Mouse (Mus musculus): ENCODE measurements around the gene Ndrg2. TPM values are rescaled to one million over a fixed set of nuclear protein-coding genes. Genes with fewer than 3 reads are reported as not detected.
A peak's percentile ranks its signal among the peaks of the same experiment; 100 is the strongest.

Gene Ndrg2
- polyA plus RNA-seq, 1 experiment = 115 TPM

DNA sequence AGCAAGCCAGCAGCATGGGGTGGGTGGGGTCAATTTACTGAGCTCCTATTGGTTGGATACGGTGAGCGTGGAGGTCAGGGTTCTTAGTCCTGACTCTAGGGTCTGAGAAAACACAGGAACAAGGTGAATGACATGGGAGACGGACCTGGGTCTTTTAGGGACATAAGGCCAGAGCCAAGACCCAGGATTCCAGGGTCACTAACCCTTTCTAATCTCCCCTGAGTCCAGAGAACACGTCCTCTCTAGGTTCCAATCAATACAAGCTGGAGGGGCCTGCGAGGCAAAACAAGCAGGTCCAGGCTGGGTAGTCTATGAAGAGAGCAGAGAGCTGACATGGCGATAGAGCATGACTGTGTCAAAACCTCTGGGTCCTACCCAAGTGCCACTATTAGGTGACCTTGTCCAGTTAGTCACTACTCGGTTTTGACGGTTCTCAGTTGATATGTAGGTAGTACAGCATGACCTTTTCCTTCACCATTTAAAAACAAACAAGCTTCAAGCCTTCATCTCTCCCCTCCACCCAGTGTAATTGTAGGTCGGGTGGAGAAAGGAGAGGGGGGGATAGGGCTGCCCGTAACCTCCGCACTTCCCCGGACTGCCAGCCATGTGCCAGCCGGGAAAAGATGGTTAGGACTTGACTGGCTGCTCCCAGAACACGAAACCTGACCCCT, 1.4 kb downstream of the Ndrg2 start:
- peak; percentile 28 for DNase-seq (ENCODE audit: low read depth)

DNA sequence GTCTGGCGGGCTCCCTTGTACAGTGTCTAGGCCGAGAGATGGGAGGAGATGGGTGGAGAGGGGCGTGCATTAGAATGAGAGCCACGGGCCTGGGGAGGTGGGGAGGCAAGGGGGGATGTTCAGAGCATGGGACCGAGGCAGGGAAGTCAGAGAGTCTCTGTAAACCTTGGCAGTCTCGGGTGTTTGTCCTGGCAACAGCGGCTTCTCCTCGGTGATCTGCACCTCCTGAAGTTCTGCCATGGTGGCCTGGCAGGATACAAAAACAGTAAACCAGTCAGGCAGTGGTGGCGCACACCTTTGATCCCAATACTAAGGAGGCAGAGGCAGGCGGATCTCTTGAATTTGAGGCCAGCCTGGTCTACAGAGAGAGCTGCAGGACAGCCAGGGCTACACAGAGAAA, 2.7 kb downstream of the Ndrg2 start:
- no peak for TF ChIP-seq CTCF (IDR thresholded peaks at IDR 0.05; ENCODE audit: borderline replicate concordance, extremely low read depth, insufficient read depth, insufficient read length)

More for the DNA sequence above, 1.4 kb downstream of the Ndrg2 start:
- TF ChIP-seq POLR2A (IDR thresholded peaks at IDR 0.05; ENCODE audit: borderline replicate concordance, extremely low read depth, insufficient read depth, insufficient read length, poor library complexity, severe bottlenecking) = no peak
- no peak for TF ChIP-seq CTCF (IDR thresholded peaks at IDR 0.05; ENCODE audit: borderline replicate concordance, extremely low read depth, insufficient read depth, insufficient read length)

GRCm38 (mm10) chr14:51906102-51906501, 7.9 kb downstream of the Ndrg2 start:
- TF ChIP-seq POLR2A (IDR thresholded peaks at IDR 0.05; ENCODE audit: borderline replicate concordance, extremely low read depth, insufficient read depth, insufficient read length, poor library complexity, severe bottlenecking) = no peak
- DNase-seq (ENCODE audit: low read depth) = no peak

More for the DNA sequence above, 2.7 kb downstream of the Ndrg2 start:
- DNase-seq (ENCODE audit: low read depth) = no peak

DNA sequence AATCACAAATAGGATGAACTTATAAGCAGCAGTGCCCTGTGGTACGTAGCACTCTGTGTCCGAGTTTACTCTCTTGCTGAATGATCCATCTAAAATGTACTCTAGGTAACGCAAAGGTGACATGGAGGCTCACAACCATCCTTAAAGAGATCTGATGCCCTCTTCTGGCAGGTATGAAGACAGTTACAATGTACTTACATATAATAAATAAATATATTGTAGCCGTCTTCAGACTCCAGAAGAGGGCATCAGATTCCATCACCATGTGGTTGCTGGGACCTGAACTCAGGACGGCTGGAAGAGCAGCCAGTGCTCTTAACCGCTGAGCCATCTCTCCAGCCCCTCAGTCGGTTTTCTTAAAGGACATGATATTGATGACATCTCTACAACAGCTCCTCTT, 9.3 kb downstream of the Ndrg2 start:
- TF ChIP-seq CTCF (IDR thresholded peaks at IDR 0.05; ENCODE audit: borderline replicate concordance, extremely low read depth, insufficient read depth, insufficient read length) = no peak
- no peak for TF ChIP-seq POLR2A (IDR thresholded peaks at IDR 0.05; ENCODE audit: borderline replicate concordance, extremely low read depth, insufficient read depth, insufficient read length, poor library complexity, severe bottlenecking)
- DNase-seq (ENCODE audit: low read depth) = peak; percentile 47

GRCm38 (mm10) chr14:51903782-51904181, 10.2 kb downstream of the Ndrg2 start:
- DNase-seq (ENCODE audit: low read depth) = no peak
- TF ChIP-seq CTCF (IDR thresholded peaks at IDR 0.05; ENCODE audit: borderline replicate concordance, extremely low read depth, insufficient read depth, insufficient read length) (no peak), POLR2A (IDR thresholded peaks at IDR 0.05; ENCODE audit: borderline replicate concordance, extremely low read depth, insufficient read depth, insufficient read length, poor library complexity, severe bottlenecking) (no peak)

GRCm38 (mm10) chr14:51902806-51903710, 10.9 kb downstream of the Ndrg2 start:
- TF ChIP-seq CTCF (IDR thresholded peaks at IDR 0.05; ENCODE audit: borderline replicate concordance, extremely low read depth, insufficient read depth, insufficient read length) = peak; percentile 91
- no peak for TF ChIP-seq POLR2A (IDR thresholded peaks at IDR 0.05; ENCODE audit: borderline replicate concordance, extremely low read depth, insufficient read depth, insufficient read length, poor library complexity, severe bottlenecking)
- peak; percentile 86 for DNase-seq (ENCODE audit: low read depth)

DNA sequence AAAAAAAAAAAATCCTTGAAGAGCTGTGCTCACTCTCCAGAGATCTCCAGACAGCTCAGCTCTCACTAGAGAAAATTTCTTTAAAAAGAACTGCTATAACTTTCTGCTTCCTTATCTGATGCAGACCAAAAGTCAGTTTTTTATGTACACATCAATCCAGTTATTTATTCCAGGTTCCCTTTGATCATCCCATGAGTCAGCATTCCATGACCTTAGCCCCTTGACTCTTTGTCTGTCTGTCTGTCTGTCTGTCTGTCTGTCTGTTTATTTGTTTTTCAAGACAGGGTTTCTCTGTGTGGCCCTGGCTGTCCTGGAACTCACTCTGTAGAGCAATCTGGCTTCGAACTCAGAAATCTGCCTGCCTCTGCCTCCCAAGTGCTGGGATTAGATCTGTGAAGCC, 14.6 kb downstream of the Ndrg2 start:
- DNase-seq (ENCODE audit: low read depth) = no peak
- no peak for TF ChIP-seq POLR2A (IDR thresholded peaks at IDR 0.05; ENCODE audit: borderline replicate concordance, extremely low read depth, insufficient read depth, insufficient read length, poor library complexity, severe bottlenecking)
- TF ChIP-seq CTCF (IDR thresholded peaks at IDR 0.05; ENCODE audit: borderline replicate concordance, extremely low read depth, insufficient read depth, insufficient read length) = no peak

DNA sequence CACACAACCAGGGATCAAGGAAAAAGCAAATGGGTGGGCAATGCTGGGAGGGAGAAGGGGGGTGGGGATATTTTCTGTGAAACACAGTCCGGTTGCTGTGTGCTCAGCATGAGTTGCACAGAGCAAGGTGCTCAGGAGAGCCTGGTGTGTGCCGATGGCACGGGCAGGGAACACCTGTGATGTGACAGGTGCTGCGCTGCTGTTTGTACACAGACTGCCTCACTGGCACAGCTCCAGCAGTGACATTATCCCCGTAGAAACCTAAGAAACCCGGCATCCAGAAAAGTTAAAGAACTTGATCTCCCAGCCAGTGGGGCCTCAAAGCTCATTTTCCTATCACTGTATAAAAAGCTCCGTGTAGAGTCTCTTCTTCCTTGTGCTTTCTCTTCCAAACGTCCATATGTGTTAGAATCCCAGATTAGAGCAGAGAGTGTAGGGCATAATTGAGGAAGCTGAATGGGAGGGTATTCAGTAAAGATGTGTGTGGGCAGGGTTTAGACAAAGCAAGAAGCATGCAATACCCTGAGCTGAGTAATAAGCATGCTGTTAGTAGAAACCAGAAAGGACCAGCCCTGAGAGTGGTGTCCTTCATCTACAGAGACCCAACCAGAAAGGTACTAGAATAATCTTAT, 17.3 kb downstream of the Ndrg2 start:
- no peak for TF ChIP-seq POLR2A (IDR thresholded peaks at IDR 0.05; ENCODE audit: borderline replicate concordance, extremely low read depth, insufficient read depth, insufficient read length, poor library complexity, severe bottlenecking)
- no peak for TF ChIP-seq CTCF (IDR thresholded peaks at IDR 0.05; ENCODE audit: borderline replicate concordance, extremely low read depth, insufficient read depth, insufficient read length)
- DNase-seq (ENCODE audit: low read depth) = no peak

- TF ChIP-seq POLR2A (IDR thresholded peaks at IDR 0.05; ENCODE audit: borderline replicate concordance, extremely low read depth, insufficient read depth, insufficient read length, poor library complexity, severe bottlenecking) (no peak), CTCF (IDR thresholded peaks at IDR 0.05; ENCODE audit: borderline replicate concordance, extremely low read depth, insufficient read depth, insufficient read length) (no peak)
- no peak for DNase-seq (ENCODE audit: low read depth)
Observed at GRCm38 (mm10) chr14:51896019-51896418, 17.9 kb downstream of the Ndrg2 start.

DNA sequence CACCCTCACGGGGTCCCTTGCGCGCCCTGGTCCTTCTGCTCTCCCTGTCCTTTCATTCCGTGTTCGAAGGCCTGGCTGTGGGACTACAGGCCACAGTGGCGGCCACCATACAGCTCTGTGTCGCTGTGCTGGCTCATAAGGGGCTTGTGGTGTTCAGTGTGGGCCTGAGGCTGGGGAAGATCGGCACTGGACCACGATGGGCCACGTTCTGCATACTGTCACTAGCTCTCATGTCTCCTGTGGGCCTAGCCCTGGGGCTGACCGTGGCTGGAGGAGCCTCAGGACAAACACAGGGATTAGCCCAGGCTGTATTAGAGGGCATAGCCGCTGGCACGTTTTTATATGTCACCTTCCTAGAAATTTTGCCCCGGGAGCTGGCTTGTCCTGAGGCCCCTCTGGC, 18.9 kb downstream of the Ndrg2 start:
- TF ChIP-seq POLR2A (IDR thresholded peaks at IDR 0.05; ENCODE audit: borderline replicate concordance, extremely low read depth, insufficient read depth, insufficient read length, poor library complexity, severe bottlenecking) (no peak), CTCF (IDR thresholded peaks at IDR 0.05; ENCODE audit: borderline replicate concordance, extremely low read depth, insufficient read depth, insufficient read length) (no peak)
- DNase-seq (ENCODE audit: low read depth) = no peak

GRCm38 (mm10) chr14:51893809-51894208, 20.1 kb downstream of the Ndrg2 start:
- TF ChIP-seq CTCF (IDR thresholded peaks at IDR 0.05; ENCODE audit: borderline replicate concordance, extremely low read depth, insufficient read depth, insufficient read length) (no peak), POLR2A (IDR thresholded peaks at IDR 0.05; ENCODE audit: borderline replicate concordance, extremely low read depth, insufficient read depth, insufficient read length, poor library complexity, severe bottlenecking) (no peak)
- DNase-seq (ENCODE audit: low read depth) = no peak
